Mouse (Mus musculus) embryo, embryonic 11.5 days (tissue): ENCODE data around the gene Sigmar1.

Experiments
- DNase-seq: peaks from one replicate; pipeline ENCODE4 v3.0.0-alpha.2; 2012; ENCODE audit warnings: low read depth, low spot score

Sigmar1 gene

DNA sequence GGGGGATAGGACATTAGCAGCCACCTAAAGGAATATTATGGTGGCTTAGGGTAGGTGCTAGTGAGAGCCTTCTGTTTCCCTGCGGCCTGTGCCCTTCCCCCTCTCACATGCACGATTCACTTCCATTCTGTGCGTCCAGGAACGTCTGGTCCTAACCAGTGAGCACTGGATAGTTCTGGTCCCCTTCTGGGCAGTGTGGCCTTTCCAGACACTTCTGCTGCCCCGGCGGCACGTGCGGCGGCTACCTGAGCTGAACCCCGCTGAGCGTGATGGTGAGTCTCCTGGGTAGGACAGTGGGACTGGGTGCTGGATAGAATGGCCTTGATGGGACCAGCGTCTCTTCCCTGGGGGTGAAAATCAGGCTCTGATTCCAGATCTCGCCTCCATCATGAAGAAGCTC, 1.4 kb upstream of the Sigmar1 start:
- no peak for DNase-seq

DNA sequence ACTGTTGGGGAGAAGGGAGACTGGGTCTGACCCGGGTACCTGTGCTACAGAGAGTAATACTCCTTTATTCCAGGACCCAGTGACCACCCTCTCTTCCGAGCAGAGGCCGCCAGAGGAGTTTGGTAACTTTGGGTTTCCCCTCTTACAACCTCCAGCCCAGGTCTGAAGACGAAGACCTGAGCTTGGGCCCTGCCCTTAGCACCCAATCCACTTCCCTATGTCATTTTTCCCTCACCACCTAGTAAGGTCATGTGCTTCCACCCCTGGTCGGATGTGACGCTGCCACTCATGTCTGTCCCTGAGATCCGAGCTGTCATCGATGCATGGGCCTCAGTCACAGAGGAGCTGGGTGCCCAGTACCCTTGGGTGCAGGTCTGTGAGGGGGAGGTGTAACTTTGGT, 483 bp upstream of the Sigmar1 start:
- DNase-seq, result no peak

DNA sequence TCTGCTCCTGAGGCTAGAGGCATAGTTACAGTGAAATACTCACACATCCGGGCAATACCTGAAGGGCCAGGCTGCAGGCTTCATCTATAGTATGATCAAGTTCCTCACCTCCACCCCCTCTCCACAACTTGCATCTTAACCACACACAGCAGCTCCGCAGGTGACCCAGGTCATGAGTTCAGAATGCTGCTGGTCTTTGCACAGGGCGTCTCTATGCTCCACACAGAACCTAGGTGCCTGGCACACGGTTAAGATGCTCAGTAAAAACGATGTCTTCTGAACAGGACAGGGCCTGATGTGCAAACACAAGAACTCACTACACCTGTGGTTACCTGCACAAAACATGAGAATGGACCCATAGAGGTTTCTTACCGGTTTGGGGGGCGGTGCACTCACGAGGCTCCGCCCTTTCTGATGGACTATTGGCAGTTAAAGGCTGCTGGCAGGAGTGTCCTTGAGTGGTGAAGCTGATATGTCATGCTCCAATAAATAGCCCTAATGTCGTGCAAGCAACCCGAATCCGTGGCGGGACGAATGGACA, 1.1 kb downstream of the Sigmar1 start, which contains the start of gene Galt:
Gene Galt, plus strand, starts transcription at position 432 of the 541 bp plus-strand sequence.
- no peak for DNase-seq

DNA sequence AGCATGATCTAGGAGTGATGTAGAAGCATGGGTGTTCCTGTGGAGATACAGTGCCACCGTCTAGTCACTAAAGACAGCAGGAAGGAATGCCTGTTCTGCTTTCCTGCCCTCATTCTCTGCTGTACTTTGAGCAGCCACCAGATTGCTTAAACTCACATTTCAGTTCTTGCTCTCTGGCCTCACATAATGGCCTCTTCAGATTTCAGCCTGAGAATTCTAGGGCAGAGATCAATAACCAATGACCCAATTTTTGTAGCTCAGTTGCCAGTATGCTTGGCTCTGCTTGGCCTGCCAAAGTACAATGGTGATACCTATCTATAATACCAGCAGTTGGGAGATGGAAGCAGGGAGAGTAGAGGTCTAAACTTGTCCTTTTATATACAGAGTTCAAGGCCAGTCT, 10.9 kb downstream of the Sigmar1 start:
- no peak for DNase-seq

DNA sequence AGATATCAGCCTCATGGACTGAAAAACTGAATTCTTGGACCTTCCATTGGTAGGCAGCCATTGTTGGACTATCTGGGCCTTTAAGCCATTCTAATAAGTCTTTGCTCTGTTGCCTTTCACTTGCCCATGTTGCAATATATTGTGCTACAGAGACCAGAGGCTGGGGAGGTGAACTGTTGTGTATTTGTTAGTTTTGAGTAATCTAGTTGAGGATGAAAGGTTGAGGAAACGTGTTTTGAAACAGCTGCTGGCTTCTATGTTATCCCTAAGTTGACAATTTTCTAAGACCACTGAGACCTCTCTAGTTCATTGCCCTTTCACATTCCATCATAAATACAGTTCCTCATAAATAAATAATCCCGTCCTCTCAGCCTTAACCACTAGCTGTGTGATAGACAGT, 11.8 kb downstream of the Sigmar1 start:
- DNase-seq, result no peak

DNA sequence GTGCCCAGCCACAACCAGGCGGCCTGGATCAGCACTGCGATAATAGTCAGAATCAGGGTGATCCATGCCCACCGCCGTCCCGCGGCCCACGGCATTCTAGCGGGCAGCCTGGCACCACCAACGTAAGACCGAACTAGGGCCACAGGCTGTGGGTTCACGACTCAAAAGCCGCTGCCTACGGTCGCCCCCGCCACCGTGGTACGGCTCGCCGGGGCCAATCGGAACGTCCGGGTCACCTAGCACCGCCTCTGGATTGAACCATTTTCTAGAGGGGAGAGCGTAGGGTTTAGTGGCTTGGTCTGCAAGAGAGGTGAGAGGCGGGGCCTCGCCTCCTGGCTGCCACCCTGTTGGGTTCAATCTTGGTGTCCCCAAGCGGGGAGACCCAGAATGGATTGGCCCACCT, 14.8 kb downstream of the Sigmar1 start:
- peak; percentile 91 for DNase-seq

DNA sequence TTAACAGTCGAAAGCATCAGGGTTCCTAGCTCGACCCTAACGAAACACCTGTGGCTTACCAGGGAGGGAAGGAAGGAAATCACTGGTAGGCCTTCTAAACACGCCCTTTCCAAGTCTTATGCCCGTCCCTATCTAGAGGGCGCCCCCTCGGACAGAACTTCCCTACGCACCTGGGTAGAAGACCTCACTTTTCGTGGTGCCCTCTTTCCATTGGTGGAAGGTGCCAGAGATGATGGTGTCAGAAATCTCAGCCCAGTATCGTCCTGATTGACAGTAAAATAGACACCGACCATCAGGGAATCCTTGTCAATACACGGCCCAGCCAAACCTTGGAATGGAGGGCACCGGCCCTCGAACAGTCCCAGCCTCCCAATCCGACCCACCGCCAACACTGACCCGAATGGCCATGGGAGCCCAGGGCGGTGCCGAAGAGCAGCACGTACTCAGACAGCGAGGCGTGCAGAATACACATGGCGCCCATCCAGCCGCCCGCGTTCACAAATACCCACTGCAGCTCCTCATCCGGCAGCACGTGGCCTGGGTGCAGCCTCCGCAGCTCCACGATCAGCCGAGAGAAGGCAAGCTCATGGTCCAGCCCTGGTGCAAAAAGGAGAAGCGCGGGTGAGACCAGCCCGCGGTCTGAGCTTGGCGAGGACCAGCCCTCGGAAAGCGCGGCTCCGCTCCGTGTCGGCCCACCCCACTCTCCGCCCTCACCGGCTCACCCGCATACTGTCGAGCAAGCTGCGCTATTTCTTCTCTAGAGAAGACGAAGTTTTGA, 15.4 kb downstream of the Sigmar1 start:
- no peak for DNase-seq

DNA sequence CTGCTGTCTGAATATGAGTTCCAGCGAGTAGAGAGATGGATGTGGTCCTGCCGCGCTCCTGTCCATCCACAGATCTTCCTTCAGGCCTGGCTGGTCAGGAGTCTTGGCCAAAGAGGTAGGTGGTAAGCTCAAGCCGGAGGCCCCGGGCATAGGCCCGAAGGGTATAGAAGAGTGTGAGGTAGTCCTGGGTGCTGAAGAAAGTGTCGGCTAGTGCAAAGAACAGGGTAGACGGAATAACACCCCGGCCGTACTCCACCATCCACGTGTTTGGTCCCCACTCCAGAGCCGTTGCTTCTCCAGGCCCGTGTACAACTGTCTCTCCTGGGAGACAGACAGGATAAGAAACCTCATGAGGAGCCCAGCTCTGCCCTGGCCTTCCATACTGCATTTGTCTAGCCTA, 16.7 kb downstream of the Sigmar1 start:
- DNase-seq, result no peak

DNA sequence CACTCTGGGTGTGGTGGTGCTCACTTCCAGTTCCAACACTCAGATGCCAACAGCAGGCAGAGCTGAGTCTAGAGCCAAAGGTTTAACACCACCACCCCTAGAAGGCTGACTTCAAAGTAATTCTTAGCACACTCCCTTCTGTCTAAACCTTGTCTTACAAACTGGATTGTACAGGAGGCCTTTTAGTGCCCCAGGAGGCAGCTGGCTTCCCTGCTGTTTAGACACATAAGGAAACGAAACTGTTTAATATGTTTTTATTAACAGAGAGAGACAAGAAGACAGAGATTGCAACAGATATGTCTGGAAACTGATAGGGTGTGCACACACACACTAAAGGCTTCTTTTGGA, 17.7 kb downstream of the Sigmar1 start:
- no peak for DNase-seq

DNA sequence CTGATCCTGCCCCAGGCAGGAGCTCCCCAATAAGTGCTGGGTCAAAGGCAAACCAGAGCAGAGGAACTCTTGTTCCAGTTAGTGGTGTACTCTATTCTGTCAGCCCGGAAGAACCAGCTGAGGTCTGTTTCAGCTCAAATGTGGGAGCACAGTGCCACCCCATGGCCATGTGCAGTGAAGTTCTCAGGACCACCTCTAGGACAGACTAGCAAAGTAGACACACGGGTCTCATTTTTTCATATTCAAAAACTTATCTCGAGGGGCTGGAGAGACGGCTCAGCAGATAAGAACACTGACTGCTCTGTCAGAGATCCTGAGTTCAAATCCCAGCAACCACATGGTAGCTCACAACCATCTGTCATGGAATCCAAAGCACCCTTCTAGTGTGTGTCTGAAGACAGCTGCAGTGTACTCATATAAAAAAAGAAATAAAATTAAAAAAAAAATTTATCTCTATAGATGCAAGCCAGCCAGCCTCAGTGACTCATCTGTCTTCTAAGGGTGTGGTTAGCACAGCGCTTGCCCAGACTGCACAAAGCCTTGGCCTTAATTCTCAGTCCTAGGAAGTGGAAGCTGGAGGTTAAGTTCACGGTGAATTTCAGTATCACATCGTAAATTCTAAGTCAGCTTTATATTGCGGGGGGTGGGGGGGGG, 18.2 kb downstream of the Sigmar1 start:
- peak; percentile 62 for DNase-seq

DNA sequence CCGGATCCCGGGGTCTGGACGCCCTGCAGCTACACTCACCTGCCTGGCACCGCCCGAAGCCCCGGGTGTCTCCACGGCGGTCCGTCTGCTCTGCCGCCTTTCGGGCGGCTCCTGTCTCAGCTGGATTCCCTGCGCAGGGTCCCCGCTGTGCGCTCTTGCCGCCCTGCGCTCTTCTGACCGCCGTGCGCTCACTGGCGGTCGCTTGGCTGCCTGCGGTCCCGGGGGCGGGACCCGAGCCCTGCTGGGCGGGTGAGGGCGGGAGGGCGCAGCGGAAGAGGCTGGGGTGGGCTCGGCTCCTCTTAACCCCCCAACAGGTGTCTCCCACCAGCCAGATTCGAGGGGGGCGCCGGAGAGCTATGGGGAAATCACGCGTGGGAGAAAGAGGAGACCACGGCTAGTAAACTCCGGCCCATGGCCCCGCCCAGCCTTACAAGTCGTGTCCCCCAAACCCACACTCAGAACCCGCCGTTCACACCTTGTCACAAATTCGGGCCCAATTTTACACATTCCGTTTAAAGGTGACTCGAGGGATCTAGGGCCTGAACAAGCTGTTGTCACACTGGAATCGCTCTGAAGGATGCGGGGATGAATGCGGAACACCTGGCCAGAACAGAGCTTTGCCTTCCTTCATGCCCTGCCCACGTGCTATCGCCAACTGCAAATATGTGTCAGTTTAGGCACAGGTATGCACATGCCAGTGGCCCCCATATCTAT, 24.7 kb downstream of the Sigmar1 start, which contains the start of gene Arid3c:
Gene Arid3c, minus strand, starts transcription at position 91 of the 714 bp plus-strand sequence.
- DNase-seq, result no peak

DNA sequence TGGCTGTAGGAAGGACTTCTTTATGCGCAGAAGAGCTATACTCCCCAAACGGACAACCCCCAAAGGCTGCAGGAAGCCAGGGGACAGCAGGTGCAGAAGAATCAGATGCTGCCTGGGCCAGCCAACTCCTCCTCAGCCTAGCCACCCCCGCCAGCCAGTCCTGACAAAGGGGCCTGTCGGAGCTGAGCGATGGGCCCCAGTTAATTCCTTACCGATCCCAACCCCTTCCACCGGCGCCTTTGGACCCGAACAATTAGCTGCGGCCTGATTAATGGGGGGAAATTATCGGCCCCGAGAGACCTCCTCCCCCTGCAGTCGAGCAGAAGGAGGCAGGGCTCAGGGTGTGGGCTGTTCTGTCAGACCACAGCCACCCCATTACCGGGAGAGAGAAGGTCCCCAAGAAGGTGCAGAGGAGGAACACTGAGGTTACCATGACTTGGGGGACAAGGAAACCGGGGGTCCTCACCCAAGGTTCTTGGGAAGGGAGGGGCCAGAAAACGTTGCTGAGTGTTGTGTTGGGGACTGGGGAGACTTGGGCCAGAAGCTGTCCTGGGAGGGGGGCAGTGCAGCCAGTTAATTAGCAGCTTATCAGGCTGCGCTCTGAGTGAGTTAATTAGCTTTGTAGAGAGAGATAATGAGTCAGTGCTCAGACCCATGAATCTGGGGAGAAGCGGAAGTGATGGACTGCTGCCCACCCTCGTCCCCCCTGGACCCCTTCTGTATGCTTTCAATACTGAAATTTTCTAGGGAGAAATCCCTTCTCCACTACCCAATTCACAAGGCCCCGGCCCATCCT, 28.9 kb downstream of the Sigmar1 start:
- DNase-seq, result no peak

DNA sequence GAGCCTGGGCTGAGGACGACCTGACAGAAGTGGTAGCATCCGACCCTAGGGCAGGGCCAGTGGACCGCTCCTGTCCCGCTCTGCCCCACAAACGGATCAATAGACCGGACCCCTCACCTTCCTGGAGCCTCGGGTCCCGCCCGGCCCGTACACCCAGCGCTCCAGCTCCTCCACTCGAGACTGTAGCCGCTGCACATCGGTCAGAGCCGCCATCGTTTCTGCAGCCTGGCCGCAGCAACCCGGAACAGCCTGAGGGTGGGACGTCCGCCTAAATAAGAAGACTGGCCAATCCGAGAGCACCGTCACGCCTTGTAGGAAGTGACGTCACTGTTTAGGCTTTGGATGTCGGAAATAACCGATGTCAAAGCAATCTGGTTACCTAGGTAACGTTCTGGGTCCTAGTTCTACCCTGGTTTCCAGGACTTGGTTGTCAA, 33.0 kb downstream of the Sigmar1 start, which contains the start of gene Dctn3:
Gene Dctn3, minus strand, starts transcription at position 253 of the 434 bp plus-strand sequence.
- peak; percentile 91 for DNase-seq

DNA sequence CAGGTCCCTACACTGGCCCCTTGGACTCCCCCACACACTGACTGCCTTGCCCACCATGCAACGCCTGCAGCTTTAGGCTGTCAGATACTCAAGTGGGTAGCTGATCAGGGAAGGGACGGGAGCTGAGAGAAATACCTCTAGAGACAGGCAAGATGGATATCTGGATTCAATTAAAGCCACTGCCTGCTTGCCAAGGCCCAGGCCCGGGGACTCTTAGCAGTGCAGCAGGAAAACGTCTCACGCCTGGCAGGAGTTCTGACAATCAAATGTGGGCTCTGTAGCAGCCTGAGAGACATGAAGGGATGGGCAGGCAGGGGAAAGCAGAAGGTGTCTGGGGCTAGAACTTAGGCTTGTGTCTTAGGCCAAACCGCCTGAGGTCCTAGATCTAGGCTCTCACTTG, 39.1 kb downstream of the Sigmar1 start:
- no peak for DNase-seq

DNA sequence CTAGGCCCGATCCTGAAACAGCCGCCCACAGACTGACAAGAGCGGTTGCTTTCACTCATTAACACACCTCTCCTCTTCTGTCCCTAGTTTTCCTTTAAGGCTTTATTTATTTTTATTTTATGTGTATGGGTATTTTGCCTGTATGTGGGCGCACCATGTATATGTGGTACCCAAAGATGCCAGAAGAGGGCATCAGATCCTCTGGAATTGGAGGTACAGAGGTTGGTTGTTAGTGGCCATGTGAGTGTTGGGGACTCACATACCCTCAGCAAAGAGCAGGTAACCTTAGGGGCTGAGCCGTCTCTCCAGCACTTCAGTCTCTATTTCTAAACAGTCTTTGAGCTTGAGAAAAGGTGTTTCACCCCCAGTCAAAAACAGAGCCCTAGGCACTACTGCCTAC, 40.4 kb downstream of the Sigmar1 start:
- no peak for DNase-seq

DNA sequence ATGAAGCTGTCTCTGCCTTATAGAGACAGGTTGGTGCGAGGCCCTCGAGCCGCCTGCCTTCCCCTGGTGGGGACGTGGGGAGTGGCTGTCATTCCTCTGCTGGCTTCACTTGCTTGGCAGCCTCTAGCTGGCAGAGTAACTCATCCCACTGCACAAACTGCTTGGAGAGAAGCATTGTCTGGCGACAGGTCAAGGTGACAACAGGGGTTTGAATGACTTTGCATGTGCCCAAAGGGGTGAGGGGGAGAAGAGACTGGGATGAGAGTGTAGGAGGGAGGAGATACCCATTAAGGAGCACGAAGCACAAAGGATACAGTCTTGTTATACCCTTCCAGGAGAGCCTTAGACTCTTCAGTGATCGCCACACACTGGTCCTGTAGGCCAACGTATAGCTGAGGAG, 40.9 kb downstream of the Sigmar1 start:
- no peak for DNase-seq

DNA sequence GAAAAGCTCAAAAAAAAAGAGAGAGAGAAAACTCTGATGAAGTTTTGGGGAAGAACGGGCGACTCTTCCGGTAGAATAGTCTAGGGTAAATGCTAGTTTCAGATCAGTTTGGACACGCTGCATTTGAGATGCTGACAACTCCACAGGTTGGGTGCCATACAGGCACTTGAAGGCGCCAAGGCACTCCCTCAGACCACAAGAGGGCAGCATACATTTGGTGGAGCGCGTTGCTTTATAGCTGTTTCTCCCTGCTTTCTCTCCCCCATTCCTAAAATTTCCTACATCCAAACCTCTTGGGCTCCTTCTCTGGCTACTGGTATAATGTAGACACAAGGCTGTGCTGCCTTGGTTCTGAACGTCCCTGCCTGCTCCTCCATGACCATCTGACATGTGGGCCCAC, 41.7 kb downstream of the Sigmar1 start:
- DNase-seq, result peak; percentile 69

DNA sequence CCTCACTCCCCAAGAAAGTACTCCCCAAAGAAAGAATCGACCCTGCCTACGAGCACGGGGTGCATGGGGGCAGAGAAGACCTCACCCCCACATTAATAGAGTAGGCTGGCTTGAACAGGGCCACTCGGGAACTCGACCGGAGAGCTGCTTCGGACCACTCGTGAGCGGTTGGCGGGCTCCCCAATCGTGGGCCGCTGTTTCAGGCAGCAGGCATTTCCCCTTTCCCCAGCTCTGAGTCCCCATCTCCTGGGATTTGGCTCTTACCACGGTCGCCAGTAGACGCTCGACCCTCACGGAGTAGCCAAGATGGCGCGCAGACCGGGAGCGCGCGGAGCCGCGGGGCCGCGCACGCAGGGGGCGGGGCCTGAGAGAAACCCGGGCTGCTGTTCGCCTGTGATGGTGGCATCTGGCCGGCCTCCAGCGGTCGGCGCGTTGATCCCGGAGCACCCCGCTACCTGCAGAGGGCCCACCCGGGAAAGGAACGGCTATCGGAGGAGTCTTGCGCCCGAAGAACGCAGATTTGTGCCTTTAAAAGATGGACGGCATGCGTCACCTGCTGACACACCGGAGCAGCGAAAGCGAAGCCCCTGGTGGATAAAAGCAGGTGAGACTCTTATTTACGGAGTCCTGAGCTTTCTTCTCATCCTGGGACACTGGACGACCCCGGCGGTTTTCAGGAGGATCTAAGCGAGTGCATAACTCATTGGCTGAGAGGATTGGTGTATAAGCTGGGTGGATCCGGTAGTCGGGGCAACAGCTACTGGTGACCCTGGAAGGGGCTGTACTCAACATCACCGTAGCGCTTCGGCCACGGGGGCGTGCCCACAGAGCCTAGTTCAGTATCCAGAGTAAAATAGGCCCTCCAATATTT, 42.5 kb downstream of the Sigmar1 start, which contains the start of gene Rpp25l:
Gene Rpp25l, minus strand, starts transcription at position 338 of the 871 bp plus-strand sequence.
- DNase-seq, result peak; percentile 89

DNA sequence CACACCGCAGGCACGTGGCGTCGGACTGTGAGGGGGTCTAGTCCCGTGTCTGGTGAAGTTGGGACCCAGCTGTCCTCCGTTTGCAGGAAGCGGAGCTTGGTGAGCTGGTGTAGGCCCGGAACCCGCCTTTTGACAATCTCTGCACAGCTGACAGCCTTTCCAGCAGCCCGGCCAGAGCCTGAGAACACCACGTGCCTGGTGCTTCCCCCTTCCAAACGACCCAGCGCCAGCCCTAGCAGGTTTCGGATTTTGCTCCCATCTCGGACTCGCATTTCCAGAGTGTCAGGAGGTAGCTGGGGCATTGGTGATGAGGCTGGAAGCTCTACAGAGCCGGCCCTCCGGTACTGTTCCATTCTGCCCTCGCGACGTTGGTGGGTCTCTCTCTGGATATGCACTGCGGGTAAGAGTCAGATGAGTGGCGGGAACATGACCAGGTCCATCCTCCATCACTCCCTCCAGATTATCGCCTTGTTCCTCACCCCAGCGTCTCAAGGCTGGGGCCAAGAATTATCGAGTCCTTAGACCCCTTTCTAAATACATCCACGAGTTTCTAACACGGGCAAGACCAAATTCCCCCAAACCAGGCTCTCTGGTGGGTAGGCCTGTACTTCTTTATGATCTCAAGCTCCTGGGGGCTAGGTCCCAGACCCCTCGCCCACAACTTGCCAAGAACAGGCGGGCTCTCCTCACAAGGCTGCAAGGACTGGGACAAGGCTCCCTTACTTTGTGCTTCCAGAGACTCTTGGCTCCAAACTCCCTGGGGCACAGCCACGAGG, 43.3 kb downstream of the Sigmar1 start:
- no peak for DNase-seq
